Mouse (Mus musculus) gastrocnemius, postnatal 10 days (tissue): ENCODE data around the gene Cers4. TPM values are rescaled to one million over a fixed set of nuclear protein-coding genes. Genes with fewer than 3 reads are reported as not detected.

ENCODE experiments used
- total RNA-seq, 2 experiments: library from RNA; stranded (reverse); gene quantifications; 2 replicates each; pipeline ENCODE4 v1.2.3; 2021

Gene Cers4
- total RNA-seq, 2 experiments from 2014 or later = 9.7 to 11.5 TPM

Other genes starting within 250 kb of the Cers4 start
- gene Tgfbr3l, start 244.8 kb upstream of the Cers4 start, total RNA-seq = 1 to 10 TPM; 2.8 to 5.1 TPM
- gene Snapc2, start 239.9 kb upstream of the Cers4 start, total RNA-seq = 10 to 100 TPM; 13.0 to 15.4 TPM
- 1 to 10 TPM; 3.8 to 4.5 TPM for gene Ctxn1, start 233.8 kb upstream of the Cers4 start, total RNA-seq
- gene Timm44, start 217.1 kb upstream of the Cers4 start, total RNA-seq = 10 to 100 TPM; 72.4 to 74.5 TPM
- gene Ccl25, start 167.8 kb upstream of the Cers4 start, total RNA-seq = 1 to 10 TPM; 8.0 to 8.3 TPM
- gene Elavl1, start 167.6 kb upstream of the Cers4 start, total RNA-seq = 10 to 100 TPM; 50.1 to 55.0 TPM
- 1 to 10 TPM; 7.1 to 8.8 TPM for gene Zfp958, start 120.1 kb downstream of the Cers4 start, total RNA-seq